Mouse (Mus musculus): ENCODE measurements around the gene Tars2.

DNA sequence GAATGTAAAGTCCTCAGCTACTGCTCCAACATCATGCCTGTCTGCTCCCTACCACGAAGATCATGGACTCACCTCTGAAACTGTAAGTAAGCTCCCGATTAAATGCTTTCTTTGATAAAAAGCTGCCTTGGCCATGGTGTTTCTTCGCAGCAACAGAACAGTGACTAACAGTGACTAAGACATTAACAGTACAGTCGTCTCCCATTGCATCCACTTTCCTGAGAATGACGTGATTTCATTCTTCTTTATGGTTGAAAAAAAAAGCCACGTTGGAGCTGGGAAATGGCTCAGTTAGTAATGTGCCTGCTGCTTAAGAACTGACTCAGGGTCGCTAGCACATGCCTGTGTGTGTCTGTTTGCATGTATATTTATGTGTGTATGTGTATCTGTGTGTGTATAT, 34.1 kb downstream of the Tars2 start:
- TF ChIP-seq CTCF (IDR thresholded peaks at IDR 0.05; ENCODE audit: insufficient read depth, low read length) (no peak), POLR2A (IDR thresholded peaks at IDR 0.05; ENCODE audit: borderline replicate concordance, extremely low read depth, low read depth, low read length) (no peak)
